Mouse (Mus musculus): ENCODE measurements around the gene Zp2. TPM values are rescaled to one million over a fixed set of nuclear protein-coding genes. Genes with fewer than 3 reads are reported as not detected.

The Zp2 gene
- total RNA-seq, 2 experiments from 2014 or later: 0.20 to 0.45 TPM

DNA sequence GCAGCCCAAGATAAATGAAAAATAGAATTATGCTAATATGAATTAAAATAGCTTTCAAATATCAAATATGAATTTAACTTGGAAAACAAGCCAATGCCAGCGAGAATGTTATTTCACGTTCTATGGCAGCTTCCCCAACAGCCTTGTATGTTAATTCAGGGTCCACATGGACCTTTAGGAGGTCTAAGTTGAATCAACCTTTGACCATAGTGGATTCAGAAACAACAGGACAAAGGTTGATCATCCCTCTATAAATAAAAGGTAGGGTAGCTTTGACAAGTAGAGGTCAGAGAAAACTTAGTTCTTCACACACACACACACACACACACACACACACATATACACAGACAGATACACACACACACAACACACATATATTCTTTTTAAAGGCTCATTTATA, 5.8 kb upstream of the Zp2 start:
- no peak for DNase-seq (ENCODE audit: low spot score in 2 of 2)
- intact Hi-C loops (cut with DNase I): no loop called here

DNA sequence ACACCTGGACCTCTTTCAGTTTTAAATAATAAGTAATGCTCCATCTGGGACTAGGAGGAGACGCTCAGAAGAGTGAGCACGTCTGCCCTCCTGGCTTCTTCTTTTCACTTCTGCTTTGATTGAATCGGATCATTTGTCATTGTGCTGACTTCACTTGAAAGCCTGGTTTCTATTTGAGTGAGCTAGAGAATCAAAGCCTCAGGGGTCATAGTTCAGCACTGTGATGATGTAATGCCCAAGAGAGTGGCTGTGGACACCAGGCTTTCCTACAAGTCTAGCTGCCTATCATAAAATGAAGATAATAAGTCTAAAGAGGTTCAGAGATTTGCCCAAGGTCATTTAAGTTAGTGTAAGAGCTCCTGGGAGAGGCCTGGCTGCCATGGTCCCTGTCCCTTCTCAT, 5.2 kb upstream of the Zp2 start:
- intact Hi-C loops (cut with DNase I): no loop called here
- no peak for DNase-seq (ENCODE audit: low spot score in 2 of 2)

DNA sequence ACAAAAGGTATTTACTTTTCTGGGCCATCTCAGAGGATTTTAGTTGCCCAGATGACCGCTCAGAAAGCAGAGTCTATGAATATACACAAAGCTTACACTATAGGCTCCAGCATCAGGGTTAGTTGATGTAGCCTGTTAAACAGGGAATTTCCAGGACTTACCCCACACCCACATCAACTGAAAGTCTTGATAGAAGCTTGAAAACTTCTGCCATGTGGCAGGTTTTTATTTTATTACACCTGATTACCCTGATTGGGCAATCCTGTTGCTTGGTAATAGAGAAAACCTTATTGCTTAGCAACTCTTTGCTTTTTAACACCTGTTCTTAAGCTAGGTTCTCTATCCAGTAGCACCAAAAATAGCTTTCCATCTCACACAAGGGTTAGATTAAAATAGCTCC, 2.3 kb downstream of the Zp2 start:
- intact Hi-C loops (cut with DNase I): no loop called here
- DNase-seq (ENCODE audit: low spot score in 2 of 2): no peak

DNA sequence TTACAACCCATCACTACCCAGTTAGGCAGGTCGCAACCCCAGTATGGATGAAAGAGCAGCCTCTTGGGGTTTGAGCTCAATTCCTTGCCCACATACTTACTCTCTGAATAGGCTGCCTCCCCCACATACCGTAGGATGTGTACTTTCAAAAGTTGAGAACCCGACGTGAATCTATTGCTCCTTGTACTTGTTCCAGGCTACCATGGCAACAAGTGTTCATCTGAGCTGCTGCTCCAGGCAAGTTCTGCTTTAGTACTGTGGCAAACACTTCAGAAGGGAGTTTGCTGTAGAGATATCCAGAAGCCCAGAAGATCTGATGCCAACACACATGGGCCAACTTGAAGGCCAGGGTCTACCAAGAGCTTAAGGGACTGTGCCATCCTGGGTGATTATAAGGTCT, 16.1 kb downstream of the Zp2 start:
- peak; percentile 17 to 20 for DNase-seq (ENCODE audit: low spot score in 2 of 2)
- intact Hi-C loops (cut with DNase I): no loop called here

DNA sequence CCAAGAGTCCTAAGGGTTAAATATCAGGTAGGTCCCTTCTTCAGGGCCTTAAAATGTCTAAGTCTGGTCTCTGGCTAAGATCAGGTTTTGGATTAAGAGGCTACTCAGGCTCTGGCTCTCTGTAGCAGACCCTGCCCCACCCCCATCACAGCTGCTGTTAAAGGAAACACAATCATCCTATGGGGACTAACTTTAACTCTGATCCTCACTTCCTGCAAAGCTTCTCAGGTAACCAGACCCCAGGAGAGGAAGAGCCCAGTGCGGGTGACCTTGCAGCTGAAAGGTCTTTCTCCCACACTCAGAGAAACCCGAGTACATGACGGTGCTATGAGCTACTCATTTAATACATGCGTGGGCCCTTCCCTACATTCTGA, 17.4 kb downstream of the Zp2 start:
- intact Hi-C loops (cut with DNase I): no loop called here
- DNase-seq (ENCODE audit: low spot score in 2 of 2): no peak

DNA sequence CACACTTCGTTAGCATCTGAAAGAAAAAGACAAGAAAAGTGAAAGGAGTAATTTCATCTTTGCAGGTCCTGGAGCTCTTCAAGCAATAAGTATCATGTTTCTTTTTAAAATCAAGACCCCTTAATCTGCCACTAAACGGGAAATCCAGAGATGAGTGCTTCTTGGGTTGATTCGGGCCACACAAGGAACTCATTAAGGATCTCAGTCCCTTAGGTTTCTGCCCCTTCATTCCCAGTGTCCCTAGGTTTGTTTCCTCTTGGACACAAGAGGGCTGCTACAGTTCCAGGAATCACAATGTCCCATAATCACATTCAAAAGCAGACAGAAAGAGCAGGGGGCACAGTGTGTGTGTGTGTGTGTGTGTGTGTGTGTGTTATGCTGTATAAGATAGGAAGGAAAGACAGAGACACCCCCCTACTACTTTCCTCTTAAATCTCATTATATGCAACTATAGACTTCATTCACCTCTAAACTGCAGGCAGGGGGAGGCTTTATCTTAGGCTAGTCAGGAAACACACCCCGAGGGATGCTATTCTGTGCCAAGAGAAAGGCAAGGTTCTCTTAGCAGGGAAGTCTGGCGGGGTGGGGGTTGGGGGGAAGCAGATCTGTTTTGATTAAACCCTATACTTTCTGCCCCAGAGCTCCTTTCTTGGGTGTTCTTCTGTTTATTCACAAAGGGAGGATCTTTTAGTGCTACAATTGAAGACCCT, 18.0 kb downstream of the Zp2 start:
- DNase-seq (ENCODE audit: low spot score in 2 of 2): no peak
- intact Hi-C loops (cut with DNase I): no loop called here

DNA sequence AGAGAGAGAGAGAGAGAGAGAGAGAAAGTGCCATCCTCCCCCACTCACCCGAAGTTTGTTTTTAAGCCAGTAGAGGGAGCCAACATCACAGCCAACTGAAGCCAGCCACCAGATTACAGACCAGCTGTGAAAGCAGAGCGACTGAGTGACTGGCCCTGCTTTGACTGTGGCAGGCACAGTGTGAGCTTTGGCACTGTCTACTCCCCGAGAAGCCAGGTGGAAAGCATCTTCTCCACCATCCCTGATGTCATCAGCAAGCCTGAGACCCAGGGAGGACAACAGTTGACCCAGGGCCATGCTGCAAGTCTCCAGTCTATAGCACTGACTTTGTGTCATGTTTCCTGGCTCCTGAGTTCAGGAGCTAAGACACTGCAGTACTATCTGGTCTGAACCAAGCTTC, 20.2 kb downstream of the Zp2 start:
- DNase-seq (ENCODE audit: low spot score in 2 of 2): peak; percentile 56 to 72
- intact Hi-C loops (cut with DNase I): loop anchor here (2.0 kb wide), 1 partner anchor 200 kb away; no protein-coding TSS in a partner anchor

DNA sequence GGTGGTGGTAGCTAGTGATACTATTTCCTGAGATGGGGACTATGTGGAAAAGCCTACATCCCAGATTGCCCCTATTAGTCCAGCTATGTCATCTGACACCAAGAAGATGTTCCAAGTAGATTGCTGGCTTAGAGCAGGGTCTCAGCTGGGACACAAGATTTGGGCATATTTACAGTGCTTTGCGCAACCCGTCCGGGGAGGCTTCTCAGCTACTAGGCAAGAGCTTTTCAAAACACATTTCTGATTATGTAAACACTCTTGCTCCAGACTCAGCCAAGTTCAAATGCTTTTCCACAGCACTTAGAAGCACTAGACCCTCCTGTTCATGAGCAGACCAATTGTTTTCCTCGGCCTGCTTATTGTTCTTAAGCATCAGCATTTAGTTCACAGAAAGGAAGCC, 21.3 kb downstream of the Zp2 start:
- no peak for DNase-seq (ENCODE audit: low spot score in 2 of 2)
- intact Hi-C loops (cut with DNase I): loop anchor here (1.0 to 2.0 kb wide), 2 partner anchors 80 to 201 kb away; partner anchors contain the start of gene Abca14

DNA sequence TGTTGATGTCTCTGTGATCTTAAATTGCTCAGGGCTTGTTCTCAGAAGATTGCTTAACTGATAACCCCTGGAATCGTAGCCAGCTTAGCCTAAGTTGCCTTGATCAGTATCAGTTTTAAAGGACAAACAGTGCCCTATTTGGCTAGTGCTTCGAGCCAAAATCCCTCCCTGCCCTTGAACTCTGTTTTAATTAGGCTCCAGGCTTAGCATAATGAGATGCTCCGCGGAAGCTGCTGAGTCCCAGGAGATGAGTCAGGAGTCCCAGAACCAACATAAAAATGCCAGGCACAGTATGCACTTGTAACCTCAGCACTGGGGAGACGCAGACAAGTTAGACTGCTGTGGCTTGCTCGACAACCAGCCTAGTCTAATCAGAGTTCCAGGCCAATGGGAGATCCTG, 27.6 kb downstream of the Zp2 start:
- intact Hi-C loops (cut with DNase I): no loop called here
- DNase-seq (ENCODE audit: low spot score in 2 of 2): no peak

DNA sequence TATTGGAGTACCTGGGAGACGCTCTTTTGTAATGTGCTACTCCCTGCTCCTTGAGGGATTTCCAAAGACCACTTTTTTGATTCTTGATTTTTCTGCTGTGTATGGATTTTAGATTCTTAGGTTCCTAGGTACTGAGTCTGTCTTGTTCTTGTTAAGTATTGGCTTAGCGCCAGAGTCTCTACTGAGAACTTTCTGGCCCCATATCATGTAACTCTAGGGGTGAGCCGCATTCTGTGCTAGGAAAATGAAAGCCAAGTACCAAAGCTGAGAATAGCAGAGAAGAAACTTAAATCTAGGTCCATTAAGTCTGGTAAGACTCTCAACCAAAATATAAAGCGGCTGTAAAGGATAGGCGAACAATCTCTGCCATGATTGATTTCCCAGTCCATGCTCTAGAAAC, 28.1 kb downstream of the Zp2 start:
- intact Hi-C loops (cut with DNase I): no loop called here
- DNase-seq (ENCODE audit: low spot score in 2 of 2): no peak

DNA sequence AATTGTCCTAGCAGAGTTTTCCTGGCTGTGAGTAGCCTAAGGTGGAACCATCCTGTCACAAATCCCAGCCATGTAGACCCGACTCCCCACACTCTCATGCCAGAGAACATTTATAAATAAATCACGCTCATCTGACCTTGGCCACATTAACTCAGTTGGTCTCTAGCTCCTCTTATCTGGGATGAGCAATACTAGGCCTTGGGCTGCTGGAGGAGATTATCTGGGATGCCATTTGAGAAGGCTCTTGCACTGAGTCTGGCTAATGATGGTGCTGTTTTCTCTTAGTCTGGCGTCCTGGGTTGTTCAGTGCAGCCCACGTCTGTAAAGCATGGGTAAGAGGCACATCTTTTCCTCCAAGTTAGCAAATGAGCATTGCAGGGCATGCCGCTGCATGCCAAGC, 35.4 kb downstream of the Zp2 start:
- intact Hi-C loops (cut with DNase I): no loop called here

DNA sequence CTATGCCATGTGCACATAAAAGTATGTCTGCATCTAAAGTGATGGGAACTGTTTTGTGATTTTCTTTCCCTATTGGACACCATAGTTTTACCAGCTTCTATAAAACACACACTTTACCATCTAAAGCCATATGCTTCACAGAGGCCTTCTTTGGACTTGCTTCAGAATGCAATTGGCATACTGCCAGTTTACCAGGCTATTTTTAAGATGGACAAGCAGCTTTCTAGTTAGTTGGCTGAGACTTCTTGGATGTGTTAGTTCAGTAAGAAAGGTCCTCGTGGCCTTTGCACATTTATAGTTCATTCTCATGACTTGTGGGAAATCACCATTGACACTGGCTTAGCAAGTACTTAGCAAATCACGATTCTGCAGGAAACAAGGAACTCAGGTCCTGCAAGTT, 38.7 kb downstream of the Zp2 start:
- intact Hi-C loops (cut with DNase I): no loop called here
- no peak for DNase-seq (ENCODE audit: low spot score in 2 of 2)

More for the DNA sequence above, 35.4 kb downstream of the Zp2 start:
- no peak for DNase-seq (ENCODE audit: low spot score in 2 of 2)

DNA sequence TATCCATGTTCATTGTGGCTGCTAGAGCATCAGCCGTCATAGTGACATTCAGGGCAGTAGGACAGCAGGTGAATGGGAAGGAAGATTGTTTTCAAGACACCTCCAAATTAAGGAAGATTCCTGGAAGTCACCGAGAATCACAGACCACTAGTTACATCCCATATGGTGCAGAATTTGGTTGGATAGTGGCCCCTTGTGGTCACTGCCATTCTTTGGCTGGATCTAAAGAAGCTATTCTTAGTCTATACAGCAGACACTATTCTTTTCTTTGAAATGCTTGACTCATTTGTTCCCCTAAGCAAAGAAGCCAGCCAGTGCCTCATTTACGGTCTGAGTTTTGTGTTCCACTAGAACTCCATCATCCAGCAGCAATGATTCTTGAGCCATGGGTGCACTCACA, 40.1 kb downstream of the Zp2 start:
- DNase-seq (ENCODE audit: low spot score in 2 of 2): no peak
- intact Hi-C loops (cut with DNase I): no loop called here

DNA sequence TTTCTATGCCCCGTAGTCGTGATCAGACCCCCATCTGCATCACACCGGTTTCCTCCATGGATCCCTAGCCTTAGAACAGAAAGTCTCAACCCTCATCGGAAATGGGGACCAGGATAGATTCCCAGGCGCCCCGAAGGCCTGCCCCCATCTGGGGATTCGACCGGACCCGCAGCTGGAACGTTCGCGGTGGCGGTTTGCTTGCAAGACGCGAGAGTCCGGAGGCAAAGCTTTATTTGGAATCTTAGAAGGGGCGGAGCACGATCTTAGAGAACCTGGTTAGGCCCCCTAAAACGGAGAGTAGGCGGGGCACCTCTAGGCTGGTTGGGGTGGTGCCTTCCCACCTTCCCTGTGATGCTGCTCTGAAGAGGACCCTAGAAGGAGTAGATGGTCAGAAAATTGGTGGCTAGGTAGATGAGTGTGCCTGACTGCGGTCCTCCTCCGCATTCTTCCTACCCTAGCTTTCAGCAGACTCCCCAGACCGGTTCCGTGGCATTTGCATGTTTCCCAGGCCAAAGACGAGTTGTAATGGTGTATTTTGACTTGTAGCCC, 42.0 kb downstream of the Zp2 start:
- intact Hi-C loops (cut with DNase I): no loop called here
- peak in 1 of 2 experiments; percentile 25 for DNase-seq (ENCODE audit: low spot score in 2 of 2)

DNA sequence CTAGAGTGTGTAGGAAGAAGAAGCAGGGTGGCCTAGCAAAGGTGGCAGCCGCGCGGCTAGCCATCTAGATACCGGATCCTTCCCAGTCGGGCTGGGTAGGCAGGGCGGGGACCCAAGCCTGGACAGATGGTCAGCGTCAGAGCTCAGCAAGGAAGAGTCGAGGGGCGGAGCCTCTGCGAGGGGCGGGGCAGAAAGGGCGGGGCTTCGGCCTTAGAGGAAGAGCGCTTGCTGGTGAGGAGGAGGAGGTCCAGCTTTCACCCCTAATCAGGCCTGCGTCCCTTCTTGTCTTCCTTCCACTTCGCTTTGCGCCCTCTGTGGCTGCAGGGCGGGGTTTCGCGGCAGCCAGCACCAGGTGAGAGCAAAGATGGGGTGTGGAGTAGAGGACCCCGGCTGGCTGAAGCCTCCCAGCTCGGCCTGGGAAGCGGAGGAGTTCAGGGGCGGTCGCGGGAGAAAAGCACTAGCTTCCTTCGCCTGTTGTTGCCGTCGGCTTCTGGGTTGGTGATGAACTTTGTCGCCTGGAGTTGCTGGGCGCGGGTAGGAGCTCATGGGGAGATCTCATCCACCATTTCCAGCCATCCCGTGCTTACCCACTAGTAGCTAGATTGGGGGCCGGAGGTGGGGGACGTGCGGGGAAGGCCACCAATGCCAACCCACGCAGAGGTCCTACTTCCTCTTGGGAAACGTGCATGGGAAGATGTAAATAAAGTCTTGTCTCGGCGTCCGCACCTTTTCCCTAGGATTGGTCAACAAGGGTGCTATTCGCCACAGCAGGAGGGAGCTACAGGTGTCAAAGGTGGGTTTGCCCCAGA, 42.7 kb downstream of the Zp2 start, which contains the start of gene Tmem159:
Gene Tmem159 (plus strand): TSS at position 190 of the 809 bp plus-strand sequence.
- DNase-seq (ENCODE audit: low spot score in 2 of 2): peak; percentile 50 to 59
- intact Hi-C loops (cut with DNase I): no loop called here

DNA sequence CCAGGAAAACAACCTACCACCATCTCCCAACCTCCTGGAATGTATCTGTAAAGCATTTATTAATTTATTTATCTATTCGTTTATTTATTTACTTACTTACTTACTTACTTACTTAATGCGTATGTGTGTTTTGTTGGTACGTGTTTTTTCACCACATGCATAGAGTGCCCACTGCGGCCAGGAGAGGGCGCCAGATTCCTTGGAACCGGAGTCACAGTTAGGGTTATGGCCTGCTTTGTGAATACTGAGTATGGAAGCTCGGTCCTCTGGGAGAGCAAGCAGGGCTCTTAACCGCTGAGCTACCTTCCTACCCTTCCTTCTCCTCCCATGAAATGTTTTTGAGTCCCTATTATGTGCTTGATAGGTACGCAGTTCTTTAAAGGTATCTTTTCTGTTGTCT, 46.7 kb downstream of the Zp2 start:
- DNase-seq (ENCODE audit: low spot score in 2 of 2): peak; percentile 17 to 41
- intact Hi-C loops (cut with DNase I): loop anchor here (5.0 to 10.0 kb wide), 4 partner anchors 106 to 424 kb away; partner anchors contain the start of genes Abca14, Abca15 and Crym

DNA sequence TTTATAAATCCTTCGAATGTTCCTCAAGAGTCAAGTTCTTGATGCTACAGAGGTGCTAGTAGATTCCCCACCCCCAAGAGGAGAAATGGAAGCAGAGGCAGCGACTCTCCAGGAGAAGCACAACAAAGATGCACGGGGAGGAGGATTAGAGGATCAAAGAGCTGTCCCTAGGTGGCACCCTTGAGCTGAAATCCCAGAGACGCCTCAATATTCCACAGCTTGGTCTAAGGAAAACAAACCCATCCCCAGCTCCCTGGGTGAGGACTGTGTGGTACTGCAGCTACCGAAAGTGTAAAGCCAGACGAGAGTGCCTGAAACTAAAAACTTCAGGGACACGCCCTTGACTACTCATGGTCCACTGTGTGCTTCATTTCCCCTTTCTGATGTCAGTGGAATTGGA, 47.2 kb downstream of the Zp2 start:
- intact Hi-C loops (cut with DNase I): loop anchor here (5.0 to 10.0 kb wide), 4 partner anchors 107 to 423 kb away; partner anchors contain the start of genes Abca14, Abca15 and Crym
- peak; percentile 24 to 37 for DNase-seq (ENCODE audit: low spot score in 2 of 2)

DNA sequence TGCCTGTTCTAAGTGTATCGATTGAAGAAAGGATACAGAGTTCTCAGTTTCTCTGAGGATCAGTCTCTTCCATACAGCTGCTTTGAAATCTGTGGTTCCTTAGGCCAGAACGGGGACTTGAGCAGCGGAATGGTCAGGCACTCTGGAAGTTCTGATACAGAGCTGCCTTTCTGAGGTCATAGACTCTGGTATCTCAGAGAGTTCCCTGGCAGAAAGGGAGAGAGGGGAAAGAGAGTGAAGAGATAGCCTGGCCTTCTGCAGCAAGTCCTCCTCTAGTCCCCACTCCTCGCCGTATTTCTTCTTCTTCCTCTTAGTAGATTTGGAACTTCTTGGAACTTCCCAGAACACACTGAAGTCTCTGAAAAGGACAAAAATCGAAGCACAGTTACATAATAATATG, 49.9 kb downstream of the Zp2 start, which contains the start of gene Dnah3:
Gene Dnah3 (minus strand): TSS at position 101 of the 400 bp plus-strand sequence.
- intact Hi-C loops (cut with DNase I): loop anchor here (5.0 to 10.0 kb wide), 4 partner anchors 110 to 420 kb away; partner anchors contain the start of genes Abca14, Abca15 and Crym
- DNase-seq (ENCODE audit: low spot score in 2 of 2): no peak

DNA sequence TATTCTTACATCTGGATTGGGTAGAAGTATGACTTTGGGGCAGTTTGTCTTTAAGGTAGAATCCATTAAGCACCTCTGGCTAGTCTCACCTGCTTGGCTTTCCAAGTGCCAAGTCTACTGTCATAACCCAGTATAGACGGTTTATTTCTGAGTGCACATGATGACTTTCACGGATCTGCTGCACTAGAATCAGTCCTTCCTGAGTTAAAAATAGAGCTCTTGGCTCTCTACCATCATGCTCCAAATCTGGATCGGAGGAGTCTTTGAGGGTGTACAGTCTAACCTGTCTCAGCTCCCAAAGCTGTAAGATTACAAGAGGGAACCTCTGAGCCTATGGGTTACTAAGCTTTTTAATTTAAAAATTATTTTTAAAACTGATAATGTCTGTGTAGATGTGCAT, 50.9 kb downstream of the Zp2 start:
- no peak for DNase-seq (ENCODE audit: low spot score in 2 of 2)
- intact Hi-C loops (cut with DNase I): loop anchor here (10.0 kb wide), 3 partner anchors 111 to 419 kb away; partner anchors contain the start of genes Abca14, Abca15 and Crym

DNA sequence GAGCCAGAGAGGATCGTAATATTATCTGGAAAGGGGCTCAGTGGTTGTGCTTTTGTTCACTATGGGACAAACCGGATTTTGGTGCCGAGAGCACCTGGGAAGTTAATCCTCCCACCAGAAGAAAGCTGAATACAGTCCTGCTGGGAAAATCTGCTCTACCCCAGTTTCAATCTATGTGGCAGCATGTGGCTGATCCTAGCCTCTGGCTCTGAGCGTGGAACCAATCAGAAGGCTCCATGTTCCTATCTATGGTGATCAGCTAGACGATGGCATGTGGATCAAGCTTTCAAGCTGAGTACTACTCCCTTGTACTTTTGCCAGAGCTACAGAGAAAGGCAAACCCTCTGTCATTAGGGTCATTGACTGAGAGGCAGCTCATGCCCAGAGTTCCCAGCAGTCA, 52.1 kb downstream of the Zp2 start:
- no peak for DNase-seq (ENCODE audit: low spot score in 2 of 2)
- intact Hi-C loops (cut with DNase I): loop anchor here (10.0 kb wide), 3 partner anchors 112 to 418 kb away; partner anchors contain the start of genes Abca14, Abca15 and Crym
